Mouse (Mus musculus) heart, postnatal 14 days (tissue): Measurements from ENCODE around the gene Robo2. TPM values are rescaled to one million over a fixed set of nuclear protein-coding genes. Genes with fewer than 3 reads are reported as not detected.
A peak's percentile ranks its signal among the peaks of the same experiment; 100 is the strongest.

Experiments used
- DNase-seq, 2 experiments: peaks; one replicate each; pipeline ENCODE4 v3.0.0; 2021 to 2022
- intact Hi-C: fragments of 180-260 bp; cut with DNase I; formaldehyde crosslinking; loops from one replicate; pipeline ENCODE4 v1.15.1; 2025
- microRNA-seq, 2 experiments: library from miRNA; unstranded; fragments of <30 nt; microRNA quantifications; one replicate each; pipeline ENCODE4 v1.2.0; 2021 to 2022
- total RNA-seq, 2 experiments: library from RNA; stranded (reverse); gene quantifications; 2 replicates each; pipeline ENCODE4 v1.2.3; 2021

The Robo2 gene
- total RNA-seq, 2 experiments from 2014 or later, result 1.9 to 2.4 TPM

GRCm38 (mm10) chr16:73863748-73864147 is 547.9 kb downstream of the Robo2 start:
- DNase-seq, result peak; percentile 25 to 53
- intact Hi-C loops, result no loop called here

- intact Hi-C loops, result no loop called here
- DNase-seq, result no peak
These were observed 552.9 kb downstream of the Robo2 start for GRCm38 (mm10) chr16:73858717-73859116.

- DNase-seq, result no peak
- intact Hi-C loops, result no loop called here
These were observed 555.8 kb downstream of the Robo2 start for GRCm38 (mm10) chr16:73855821-73856220.

Small RNA genes lying within 50 kb of the gene (microRNA-seq; reads per million reads assigned to microRNA genes)
- 0 reads per million in 2 experiments for gene Gm24272
- 0 reads per million in 2 experiments for gene Mir691
